Mouse (Mus musculus): ENCODE data around the gene U2af2.
"Not testable (repeated sequence)": the region's sequence is repeated elsewhere in the genome, so short reads cannot be mapped to it uniquely, and the experiment has no call there.

The U2af2 gene

DNA sequence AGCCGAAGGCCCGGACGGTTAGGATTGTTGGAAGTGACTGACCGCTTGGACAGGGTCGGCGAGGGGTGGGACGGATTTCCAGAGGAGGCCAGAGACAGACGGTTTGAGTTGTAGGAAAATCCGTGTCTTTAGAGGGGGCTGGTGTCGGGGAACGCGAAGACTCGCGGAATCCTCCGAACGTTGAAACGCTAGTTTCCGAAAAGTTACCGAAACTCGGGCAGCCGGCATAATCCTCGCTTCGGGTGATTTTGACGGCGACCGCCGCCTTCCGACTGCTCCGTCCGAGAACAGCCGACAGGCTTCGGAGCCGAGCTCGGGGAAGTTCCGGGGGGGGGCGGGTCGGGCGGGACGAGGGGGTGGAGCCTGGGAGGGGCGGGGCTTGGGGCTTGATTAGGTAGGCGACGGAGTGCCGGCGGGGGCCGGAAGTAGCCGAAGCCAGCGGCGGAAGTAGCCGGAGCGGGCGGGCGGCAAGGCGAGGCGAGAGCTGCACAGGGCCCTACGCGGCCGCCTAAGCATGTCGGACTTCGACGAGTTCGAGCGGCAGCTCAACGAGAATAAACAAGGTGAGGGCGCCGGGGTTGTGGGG, at the start of gene U2af2:
U2af2 (plus strand) TSS at position 370 of the 586 bp plus-strand sequence.
- peak; percentile 80 to 89 for DNase-seq (ENCODE audit: low read depth in 1 of 2, low spot score in 2 of 2)

DNA sequence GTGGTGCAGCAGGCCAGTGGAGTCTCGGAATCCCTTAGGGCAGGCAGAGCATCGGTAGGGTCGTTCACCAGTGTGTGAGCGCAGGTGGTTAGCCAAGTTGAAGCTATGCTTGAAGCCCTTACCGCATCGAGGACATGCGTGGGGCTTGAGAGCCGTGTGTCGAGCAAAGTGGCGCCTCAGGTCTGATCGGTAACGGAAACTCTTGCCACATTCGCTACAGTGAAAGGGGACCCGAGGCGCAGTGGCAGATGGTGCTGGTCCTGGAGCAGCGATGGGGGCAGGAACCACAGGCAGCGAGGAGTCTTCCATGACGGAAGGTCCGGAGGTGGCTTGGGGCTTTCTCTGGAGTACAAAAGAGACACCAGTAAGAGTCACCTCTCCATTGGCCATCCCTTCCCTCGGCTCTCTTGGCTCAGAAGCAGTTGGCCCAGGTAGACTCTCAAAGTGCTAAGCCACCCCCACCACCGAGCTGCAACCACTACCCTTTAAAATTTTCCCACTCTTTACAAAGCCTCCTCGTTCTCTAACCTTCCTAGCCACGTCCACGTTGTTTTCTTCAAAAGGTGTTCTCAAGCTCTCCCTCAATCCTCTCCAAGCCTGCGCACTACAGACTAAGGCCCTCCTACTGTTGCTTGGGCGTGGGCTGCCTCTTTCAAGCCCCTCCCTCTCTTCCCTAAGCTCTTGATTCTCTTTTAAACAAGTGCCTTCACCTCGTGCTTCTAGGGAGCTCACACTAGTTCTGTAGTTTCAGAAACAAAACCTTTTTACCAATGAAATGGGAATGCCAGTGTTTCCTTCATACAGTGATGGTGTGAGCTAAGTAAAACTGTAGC, 49.0 kb upstream of the U2af2 start:
- DNase-seq (ENCODE audit: low read depth in 1 of 2, low spot score in 2 of 2), result no peak

DNA sequence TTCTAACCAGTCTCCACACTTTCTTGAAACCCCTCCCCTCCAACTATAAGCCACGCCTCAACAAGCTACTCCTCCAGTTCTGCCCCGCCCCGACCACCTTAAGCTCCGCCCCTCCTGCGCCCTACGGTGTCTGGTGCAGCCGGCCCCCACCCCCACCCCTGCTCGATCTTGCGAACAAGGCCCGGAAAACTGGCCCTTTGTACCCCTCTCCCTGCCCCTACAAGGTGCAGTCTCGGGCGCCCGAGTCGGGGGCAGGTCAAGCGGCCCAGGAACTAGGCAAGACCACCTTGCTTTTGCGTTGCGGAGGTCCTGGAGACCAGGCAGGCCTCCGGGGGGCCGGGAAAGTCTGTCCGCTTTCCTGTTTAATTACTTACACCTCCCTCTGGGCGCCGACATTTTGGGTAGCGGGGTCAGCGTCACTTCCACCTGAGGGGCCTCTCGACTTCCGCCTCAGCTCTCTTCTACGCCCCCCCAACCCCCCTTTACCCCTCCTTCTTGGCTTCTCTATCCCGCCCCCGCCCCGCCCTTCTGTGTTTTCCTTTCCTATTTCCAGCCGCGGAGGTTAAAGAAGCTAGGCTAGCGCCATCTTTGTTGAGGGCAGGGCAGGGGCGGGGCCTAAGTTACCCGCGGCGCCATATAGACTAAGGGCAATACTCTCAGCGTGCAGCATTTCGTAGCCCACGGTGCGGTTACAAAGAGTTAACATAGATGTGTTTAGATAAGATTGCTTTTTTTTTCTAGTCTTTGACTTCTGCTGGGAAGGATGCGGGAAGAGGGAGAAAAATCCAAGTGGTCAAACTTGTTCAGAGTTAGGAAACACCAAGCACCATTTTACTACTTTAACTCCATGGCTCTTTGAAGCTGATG, 47.5 kb upstream of the U2af2 start, which contains the start of the genes Zfp524 and Fiz1:
Zfp524 (plus strand) TSS at position 165 of the 867 bp plus-strand sequence.
Fiz1 (minus strand) TSS at position 447 of the 867 bp plus-strand sequence.
- DNase-seq (ENCODE audit: low read depth in 1 of 2, low spot score in 2 of 2), result peak; percentile 88 to 96

DNA sequence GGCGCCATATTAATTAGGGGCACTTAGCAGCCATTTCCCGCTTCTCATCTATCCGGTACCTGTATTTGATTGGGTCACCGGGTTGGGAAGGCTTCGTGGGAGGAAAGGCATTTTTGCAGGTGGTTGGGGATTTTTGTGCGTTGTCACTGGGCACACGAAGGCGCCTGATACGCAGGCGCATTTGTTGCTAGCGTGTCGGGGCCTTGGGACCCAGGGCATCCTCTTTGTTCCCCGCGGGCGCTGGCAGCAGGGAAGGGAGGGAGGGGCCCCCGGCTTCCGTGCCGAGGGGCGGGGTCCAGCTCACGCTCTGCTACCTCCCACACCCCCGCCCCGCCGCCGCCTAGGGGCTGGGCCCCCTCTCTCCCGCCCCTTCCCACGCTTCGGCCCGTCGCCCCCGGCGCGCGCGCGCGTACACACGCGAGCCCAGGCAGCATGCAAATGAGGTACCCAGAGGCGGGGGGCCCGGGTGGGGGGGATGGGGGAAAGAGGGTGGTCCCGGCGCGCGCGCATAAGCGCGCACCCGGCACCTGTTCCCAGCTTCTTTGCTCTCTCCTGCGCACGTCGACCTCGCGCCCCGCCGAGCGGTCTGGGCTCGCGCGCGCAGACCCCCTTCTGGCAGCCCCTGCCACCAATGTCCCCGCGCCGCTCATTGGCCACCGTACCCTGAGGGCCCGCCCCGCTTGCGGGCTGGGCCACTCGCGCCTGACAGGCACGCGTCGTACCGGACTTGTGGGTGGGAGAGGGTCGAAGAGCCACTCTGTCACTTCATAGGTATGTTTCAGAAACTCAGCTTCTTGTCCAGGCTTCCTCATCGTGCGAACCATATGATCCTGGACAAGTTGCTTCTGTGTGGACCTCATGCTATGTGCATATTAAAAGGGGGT, 46.6 kb upstream of the U2af2 start, which contains the start of gene Gm44973:
Gm44973 (plus strand) TSS at position 379 of the 884 bp plus-strand sequence.
- DNase-seq (ENCODE audit: low read depth in 1 of 2, low spot score in 2 of 2), result peak; percentile 56 to 81

DNA sequence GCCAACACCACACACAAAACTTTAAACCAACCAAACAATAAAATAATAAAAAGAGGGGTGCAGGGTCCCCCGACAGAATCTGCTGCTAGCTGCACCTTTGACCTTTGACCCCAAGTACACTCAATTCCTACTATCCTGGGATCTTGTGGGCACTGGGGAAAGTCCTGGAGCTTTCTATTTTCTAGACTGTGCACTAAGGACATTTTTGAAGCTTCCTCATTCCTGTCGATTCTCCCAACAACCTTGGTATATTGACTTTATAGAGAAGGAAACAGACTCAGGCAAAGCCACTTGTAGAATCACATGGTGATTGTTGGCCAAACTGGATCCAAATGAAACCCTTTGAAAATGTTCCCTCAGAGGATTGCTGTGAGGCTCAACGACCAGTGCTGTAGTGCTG, 45.9 kb upstream of the U2af2 start:
- DNase-seq (ENCODE audit: low read depth in 1 of 2, low spot score in 2 of 2), result no peak

DNA sequence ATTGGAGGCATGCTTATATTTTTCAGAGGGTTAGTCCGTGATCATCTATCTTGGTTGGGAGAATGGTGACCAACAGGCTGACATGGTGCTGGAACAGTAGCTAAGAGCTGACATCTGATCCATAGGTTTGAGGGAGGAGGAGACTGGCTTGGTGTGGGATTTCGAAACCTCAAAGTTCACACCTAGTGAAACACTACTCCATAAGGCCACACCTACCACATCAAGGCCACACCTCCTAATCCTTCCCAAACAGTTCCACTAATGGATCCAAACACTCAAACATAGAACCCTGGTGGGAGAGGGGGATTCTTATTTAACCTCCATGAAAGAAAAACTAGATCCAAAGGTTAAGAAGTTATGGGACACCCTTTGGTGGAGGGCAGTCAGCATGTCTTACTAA, 45.0 kb upstream of the U2af2 start:
- DNase-seq (ENCODE audit: low read depth in 1 of 2, low spot score in 2 of 2), result no peak

DNA sequence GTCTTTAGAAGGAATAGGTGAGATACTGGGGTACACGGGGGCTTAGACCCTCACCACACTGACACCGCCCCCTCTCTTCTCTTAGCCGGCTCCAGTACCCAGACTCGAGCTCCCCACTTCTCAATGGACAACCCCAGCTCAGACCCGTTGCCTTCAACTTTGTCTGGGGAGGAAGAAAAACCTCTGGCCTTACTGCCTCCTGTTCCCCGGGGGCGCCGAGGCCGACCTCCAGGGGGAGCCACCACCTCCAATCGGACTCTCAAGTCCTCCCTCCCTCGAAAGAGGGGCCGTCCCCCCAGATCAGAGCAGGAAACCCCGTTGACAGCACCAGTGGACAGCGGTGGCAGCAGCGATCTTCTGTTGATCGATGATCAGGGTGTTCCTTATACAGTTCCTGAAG, 44.6 kb upstream of the U2af2 start:
- DNase-seq (ENCODE audit: low read depth in 1 of 2, low spot score in 2 of 2), result no peak

DNA sequence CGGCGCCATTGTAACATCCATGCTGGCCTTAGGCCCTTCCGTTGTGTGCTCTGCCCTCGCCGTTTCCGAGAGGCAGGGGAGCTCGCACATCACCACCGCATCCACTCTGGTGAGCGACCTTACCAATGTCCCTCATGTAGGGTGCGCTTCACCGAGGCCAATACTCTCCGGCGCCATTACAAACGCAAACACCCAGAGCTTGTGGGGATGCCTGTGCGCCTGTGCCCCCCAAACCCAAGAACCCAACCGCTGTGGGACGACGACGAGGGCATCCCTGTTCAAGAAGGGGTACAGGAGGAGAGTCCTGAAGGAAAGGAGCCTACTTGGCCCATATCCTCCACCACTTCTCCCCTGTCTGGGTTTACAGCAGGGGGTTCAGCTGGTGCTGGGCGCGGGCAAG, 44.0 kb upstream of the U2af2 start:
- no peak for DNase-seq (ENCODE audit: low read depth in 1 of 2, low spot score in 2 of 2)

DNA sequence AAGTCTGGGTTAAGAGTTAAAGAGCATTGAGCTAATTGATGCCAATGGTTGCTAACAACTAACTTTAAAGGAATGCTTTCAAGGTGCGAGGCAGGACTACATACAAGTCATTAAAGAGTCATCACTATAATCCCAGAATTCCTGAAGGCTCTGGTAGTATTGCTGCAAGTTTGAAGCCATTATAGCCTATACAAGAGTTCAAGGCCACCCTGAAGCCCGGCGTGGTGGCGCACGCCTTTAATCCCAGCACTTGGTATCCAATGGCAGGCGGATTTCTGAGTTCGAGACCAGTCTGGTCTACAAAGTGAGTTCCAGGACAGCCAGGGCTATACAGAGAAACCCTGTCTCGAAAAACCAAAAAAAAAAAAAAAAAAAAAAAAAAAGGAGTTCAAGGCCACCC, 42.4 kb upstream of the U2af2 start:
- DNase-seq (ENCODE audit: low read depth in 1 of 2, low spot score in 2 of 2), result not testable (repeated sequence)

DNA sequence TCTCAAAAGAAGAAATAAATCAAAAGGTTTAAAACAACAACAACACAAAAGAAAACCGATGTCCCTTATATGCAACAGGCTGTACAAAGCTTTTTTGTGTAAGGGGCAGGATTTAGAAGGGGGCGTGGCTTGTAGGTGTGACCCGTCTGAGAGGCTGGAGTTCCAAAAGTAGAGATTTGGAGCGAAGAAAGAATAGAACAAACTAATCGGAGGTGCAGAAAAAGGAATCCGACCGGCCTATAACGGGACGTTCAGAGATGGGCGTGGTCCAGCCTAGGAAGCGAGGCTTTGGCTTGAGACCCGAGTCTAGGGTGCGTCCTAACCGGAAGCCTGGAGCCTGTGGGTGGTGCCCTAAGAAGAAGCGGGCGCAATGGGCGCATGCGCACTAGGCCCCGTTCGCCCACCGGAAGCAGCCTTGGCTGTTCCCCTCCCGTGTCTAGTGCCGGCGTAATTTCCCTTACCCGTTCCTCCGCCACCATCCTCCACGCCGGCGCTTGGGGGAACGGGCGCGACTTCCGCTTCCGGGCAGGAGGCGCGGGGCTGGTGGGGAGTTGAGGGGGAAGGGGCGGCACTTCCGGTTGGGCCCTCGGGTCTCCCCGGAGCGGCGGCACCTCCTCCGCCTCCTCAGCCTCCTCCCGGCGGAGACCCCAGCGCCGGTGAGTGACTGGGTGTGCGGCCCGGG, 41.8 kb upstream of the U2af2 start, which contains the start of the genes Zfp865 and Ccdc106:
Zfp865 (plus strand) TSS at position 377 of the 682 bp plus-strand sequence.
Ccdc106 (plus strand) TSS at position 554 of the 682 bp plus-strand sequence.
- DNase-seq (ENCODE audit: low read depth in 1 of 2, low spot score in 2 of 2), result peak; percentile 97 to 99

DNA sequence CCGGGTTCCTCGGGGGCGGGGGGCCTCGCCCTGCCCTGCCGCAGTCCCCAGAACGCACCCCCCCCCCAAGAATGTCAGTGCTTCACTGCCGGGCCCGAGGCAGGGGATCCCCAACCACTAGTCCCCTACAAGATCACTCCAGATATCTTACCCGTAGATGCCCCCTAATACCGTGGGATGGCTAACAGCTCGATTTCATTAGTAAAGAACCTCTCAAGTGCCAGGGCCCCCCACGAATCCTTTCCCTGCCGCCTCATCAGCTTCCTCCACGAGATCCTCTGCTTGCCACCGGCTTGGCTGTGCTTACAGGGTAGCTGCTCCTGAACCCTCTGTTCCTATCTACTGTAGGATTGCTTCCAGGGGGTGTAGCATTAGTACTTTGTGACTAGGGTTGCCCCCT, 41.3 kb upstream of the U2af2 start:
- DNase-seq (ENCODE audit: low read depth in 1 of 2, low spot score in 2 of 2), result peak in 1 of 2 experiments; percentile 10

DNA sequence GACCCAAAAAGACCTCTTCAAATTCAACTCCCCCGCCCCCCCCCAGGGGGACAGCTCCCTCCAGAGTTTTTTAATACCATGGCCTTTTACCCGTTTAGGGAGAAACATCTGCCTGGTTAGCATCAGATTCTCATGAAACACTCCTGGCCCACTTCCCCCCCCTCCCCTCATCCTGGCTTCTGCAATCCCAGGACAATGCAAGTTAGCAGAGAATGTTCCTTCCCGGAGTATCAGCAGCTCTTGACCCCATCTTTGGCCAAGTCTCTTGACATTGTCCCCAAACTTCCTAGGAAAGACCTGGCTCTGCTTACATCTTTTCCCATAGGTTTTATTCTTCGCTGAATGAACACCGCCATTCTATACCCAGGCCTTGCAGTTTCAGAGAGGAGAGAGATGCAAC, 40.7 kb upstream of the U2af2 start:
- no peak for DNase-seq (ENCODE audit: low read depth in 1 of 2, low spot score in 2 of 2)

DNA sequence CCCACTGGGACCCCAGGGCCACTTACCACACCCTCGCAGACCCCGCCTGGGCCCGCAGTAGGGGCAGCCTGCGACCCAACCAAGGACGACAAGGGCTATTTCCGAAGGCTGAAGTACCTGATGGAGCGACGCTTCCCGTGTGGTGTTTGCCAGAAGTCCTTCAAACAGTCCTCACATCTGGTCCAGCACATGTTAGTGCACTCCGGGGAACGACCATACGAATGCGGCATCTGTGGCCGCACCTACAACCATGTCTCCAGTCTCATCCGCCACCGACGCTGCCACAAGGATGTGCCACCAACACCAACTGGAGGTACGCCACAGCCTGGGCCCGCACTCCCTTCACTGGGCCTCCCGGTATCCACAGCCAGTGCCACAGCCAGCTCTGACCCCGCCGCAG, 32.4 kb upstream of the U2af2 start:
- DNase-seq (ENCODE audit: low read depth in 1 of 2, low spot score in 2 of 2), result no peak

DNA sequence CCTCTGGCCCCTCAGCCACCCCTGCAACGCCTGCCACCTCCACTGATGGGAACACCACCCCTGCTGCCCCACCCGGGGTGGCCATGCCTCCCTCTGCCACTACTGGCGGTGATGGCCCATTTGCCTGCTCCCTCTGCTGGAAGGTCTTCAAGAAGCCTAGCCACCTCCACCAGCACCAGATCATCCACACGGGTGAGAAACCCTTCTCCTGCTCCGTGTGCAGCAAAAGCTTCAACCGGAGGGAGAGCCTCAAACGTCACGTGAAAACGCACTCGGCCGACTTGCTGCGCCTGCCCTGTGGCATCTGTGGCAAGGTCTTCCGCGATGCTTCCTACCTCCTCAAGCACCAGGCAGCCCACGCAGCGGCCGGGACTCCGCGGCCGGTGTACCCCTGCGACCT, 32.0 kb upstream of the U2af2 start:
- DNase-seq (ENCODE audit: low read depth in 1 of 2, low spot score in 2 of 2), result no peak

DNA sequence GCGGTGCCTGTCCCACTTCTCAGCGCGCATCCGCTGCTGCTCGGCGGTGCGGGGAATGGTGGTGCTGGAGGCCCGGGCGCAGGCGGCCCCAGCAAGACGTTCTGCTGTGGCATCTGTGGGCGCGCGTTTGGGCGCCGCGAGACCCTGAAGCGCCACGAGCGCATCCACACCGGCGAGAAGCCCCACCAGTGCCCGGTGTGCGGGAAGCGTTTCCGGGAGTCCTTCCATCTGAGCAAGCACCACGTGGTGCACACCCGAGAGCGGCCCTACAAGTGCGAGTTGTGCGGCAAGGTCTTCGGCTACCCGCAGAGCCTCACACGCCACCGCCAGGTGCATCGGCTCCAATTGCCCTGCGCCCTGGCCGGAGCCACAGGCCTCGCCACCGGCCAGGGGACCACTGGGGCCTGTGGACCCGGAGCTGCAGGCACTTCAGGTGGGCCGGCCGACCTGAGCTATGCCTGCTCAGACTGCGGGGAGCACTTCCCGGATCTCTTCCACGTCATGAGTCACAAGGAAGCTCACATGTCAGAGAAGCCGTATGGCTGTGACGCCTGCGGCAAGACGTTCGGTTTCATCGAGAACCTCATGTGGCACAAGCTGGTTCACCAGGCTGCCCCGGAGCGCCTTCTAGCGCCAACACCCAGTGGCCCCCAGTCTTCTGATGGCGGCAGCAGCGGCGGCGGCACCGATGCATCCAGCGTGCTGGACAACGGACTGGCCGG, 31.2 kb upstream of the U2af2 start:
- DNase-seq (ENCODE audit: low read depth in 1 of 2, low spot score in 2 of 2), result no peak

DNA sequence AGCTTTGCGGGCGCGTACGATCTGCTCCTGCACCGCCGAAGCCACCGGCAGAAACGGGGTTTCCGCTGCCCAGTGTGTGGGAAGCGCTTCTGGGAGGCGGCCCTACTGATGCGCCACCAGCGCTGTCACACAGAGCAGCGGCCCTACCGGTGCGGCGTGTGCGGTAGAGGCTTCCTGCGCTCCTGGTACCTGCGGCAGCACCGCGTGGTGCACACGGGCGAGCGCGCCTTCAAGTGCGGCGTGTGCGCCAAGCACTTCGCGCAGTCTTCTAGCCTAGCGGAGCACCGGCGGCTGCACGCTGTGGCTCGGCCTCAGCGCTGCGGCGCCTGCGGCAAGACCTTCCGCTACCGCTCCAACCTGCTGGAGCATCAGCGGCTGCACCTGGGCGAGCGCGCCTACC, 30.4 kb upstream of the U2af2 start:
- no peak for DNase-seq (ENCODE audit: low read depth in 1 of 2, low spot score in 2 of 2)

DNA sequence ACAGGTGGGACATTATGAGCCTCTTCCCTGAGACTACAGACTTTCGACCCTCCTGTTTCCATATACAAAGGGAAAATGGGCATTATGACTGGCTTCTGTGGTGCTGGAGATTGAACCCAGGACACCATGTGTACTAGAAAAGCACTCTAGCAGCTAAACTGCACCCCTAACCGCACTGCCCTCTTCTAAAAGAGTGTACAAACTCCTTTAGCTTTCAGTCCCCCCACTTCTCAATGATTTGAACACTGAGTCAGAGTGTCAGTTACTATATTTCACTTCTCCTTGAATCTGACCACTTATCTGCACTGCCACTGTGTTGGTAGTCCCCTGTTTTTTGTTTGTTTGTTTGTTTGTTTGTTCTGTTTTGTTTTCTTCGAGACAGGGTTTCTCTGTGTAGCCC, 28.1 kb upstream of the U2af2 start, which contains the start of gene 4632433K11Rik:
4632433K11Rik (plus strand) TSS at position 301 of the 400 bp plus-strand sequence.
- no peak for DNase-seq (ENCODE audit: low read depth in 1 of 2, low spot score in 2 of 2)

DNA sequence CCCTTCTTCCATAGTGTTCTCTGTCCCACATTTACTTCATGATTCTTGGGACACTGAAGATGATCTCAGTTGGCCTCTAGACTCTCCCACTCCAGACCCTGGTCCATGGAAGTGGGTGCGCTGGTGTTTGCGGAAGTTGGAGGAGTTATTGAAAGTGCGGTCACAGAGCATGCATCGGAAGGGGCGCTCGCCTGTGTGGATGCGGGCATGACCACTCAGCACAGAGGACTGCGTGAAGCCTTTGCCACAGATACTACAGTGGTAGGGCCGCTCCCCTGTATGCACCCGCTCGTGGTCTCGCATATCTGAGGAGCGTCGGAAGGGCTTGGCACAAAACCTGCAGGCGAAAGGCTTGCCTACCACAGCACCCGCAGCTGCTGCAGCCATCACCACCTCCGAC, 26.3 kb upstream of the U2af2 start:
- DNase-seq (ENCODE audit: low read depth in 1 of 2, low spot score in 2 of 2), result no peak

DNA sequence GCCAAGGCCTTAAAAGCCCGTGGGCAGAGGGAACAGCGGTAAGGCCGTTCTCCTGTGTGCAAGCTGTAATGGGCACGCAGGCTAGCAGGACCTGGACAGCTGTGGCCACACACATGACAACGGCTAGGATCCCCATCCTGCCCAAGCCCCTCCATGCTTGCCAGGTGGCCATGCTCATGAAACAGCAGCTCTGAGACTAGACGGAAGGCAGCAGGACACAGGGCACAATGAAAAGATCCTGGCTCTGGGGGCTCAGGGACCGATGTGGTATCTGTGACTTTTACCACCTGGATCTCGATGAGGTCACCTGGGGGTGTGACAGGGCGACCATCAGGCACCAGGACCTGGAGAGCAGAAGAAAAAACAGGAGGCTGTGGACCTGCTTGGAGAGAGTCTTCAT, 25.8 kb upstream of the U2af2 start:
- DNase-seq (ENCODE audit: low read depth in 1 of 2, low spot score in 2 of 2), result no peak
